Mouse (Mus musculus): Measurements from ENCODE around the gene Ccna2.
"Not testable (repeated sequence)": the region's sequence is repeated elsewhere in the genome, so short reads cannot be mapped to it uniquely, and the experiment has no call there.

Ccna2 gene

GRCm38 (mm10) chr3:36571827-36572378, at the start of gene Ccna2:
Gene Ccna2 (minus strand): TSS chr3:36572150.
- peak; percentile 99 for DNase-seq

- DNase-seq, result peak; percentile 85
Measured at GRCm38 (mm10) chr3:36618181-36618580, 46.2 kb upstream of the Ccna2 start.

GRCm38 (mm10) chr3:36613908-36614255, 41.9 kb upstream of the Ccna2 start:
- DNase-seq, result peak; percentile 10

GRCm38 (mm10) chr3:36613202-36613907, 41.4 kb upstream of the Ccna2 start, which contains the start of gene Bbs7:
Gene Bbs7 (minus strand): TSS chr3:36613477.
- peak; percentile 99 for DNase-seq

DNA sequence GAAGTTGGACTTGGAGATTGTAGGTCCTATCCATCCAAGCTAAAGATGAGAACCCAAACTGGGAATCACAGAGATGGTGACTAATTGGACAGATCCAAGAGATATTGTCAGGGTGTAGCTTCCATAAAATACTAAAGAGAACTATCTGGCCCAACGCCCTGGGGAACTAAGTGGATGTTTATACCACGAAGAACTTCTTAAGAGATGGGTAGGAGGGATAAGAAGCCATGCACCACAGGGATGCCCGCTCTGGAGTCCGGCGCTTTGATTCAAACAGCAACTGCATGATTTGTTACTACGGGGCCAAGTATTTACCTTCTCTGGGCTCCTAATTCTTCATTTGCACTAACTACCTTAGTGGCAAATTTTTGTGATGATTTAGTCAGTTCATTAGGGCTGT, 40.7 kb upstream of the Ccna2 start:
- DNase-seq, result no peak

DNA sequence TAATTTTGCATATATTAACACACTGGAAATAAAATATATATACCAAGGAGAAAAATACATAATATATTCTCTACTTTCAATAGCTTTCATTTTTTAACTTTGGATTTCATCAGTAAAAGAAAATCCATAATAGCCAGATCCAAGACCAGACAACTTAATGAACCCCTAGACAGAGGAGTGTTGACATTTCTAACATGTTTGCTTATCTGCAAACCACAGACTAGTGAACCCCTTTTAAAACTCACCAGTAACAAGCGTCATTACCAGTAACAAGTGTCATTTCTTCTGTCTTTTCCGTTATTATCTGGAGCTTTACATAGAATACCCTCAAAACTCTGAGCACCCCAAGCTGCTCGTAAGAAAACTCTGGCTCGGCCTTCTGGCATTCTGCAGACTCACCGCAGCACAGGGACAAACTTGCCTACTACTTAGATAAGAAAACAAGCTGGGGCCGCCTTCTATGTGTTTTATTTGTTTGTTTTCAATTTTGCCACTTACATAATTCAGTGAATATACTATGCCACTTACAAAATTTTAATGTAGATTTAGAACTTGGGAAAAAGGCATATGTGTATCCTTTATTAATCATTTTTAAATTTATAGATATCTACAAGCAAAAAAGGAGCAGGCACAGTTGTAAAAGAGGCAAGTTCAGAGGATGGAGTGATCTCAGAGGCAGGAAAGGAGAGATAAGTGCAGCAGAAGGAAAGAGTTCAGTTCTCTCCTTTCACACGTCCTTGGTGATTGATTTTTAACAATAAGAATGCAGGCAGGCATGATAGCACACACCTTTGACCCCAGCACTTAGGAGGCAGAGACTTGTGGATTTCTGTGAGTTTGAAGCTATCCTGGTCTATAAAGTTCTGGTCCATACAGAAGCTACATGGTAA, 34.2 kb upstream of the Ccna2 start:
- DNase-seq, result no peak

- DNase-seq, result not testable (repeated sequence)
Measured at GRCm38 (mm10) chr3:36599773-36600172, 27.8 kb upstream of the Ccna2 start.

- DNase-seq, result no peak
Measured at GRCm38 (mm10) chr3:36598811-36599210, 26.9 kb upstream of the Ccna2 start.

- no peak for DNase-seq
Measured at GRCm38 (mm10) chr3:36571361-36571826, 556 bp downstream of the Ccna2 start.

DNA sequence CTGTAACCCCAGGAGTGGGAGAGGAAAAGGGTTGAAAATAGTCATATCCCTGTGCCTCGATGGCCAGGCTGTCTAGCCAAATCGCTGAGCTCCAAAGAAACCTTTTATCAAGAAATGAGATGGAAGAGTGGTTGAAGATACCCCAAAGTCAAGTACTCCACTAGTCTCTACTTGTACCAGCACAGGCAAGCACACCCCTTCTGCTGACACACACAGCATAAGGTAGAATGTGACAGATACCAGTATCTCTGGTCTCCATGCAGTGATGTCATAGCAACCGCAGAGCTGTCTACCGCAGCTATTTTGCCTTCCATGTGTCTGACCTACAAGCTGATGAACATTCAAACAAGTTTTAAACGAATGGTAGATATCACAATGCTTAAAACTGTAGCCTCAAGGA, 2.1 kb downstream of the Ccna2 start:
- DNase-seq, result no peak

- DNase-seq, result no peak
Measured at GRCm38 (mm10) chr3:36563666-36564065, 8.3 kb downstream of the Ccna2 start.

DNA sequence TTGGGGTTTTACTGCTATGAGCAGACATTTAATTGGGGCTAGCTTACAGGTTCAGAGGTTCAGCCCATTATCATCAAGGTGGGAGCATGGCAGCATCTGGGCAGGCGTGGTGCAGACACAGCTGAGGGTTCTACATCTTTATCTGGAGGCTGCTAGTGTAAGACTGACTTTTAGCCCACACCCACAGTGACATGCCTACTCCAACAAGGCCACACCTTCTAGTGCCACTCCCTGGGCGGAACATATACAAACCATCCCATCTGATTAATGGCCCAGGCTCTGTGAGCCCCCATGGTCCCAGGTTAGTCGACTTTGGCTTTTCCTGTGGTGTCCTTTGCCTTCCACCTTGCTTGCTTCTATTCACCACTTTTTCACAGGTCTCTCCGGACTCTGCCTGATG, 12.3 kb downstream of the Ccna2 start:
- no peak for DNase-seq

DNA sequence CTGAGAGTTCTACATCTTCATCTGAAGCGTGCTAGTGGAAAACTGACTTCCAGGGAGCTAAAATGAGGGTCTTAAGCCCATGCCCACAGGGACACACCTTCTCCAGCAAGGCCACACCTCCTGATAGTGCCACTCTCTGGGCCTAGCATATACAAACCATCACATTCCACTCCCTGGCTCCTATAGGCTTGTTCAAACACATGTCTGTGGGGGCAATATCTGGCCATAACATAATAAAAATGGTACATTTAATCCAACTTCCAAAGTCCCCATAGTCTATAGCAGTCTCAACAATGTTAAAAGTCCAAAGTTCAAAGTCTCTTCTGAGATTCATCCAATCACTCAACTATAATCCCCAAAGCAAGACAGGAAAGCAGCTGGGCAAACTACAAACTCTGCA, 14.3 kb downstream of the Ccna2 start:
- DNase-seq, result no peak

- peak; percentile 95 for DNase-seq
Measured at GRCm38 (mm10) chr3:36552406-36553047, 19.4 kb downstream of the Ccna2 start, which contains the start of gene Exosc9. Gene Exosc9 (plus strand): TSS chr3:36552606.

GRCm38 (mm10) chr3:36551851-36552384, 20.0 kb downstream of the Ccna2 start:
- DNase-seq, result no peak

DNA sequence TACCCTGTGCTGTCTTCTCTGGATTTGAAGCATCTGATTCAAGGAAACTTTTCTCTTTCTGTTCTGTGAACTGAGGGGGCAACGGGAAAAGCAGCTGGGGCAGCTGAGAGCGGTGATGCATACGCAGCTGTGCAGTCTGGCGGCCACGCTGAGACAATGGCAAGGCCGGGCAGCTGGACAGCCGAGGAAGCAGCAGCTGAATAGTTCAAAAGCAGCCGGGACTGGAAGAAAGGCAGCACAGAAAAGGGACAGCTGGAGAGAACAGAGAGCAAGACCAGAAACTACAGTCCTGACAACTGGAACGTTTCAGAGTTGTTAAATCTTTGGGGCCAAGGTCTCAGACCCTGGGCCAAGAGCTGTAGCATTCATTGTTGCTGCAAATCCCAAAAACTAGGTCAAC, 20.6 kb downstream of the Ccna2 start:
- peak; percentile 94 for DNase-seq

DNA sequence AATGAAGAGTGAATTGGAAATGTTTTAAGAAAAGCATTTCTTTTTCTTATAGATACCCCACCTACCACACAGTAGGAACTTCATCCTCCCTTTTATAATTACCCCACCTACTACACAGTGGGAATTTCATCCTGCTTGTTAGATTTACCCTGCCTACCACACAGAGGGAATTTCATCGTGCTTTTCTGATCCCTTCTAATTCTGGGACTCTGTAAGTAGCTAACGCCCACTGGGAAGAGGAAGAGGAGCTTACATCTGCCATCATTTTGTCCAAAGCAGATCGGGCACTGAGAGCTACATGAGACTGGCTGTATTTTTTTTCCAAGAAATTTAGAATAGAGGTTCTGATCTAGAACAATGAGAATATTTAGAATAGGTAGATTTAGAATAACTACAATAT, 27.0 kb downstream of the Ccna2 start:
- no peak for DNase-seq

- DNase-seq, result no peak
Measured at GRCm38 (mm10) chr3:36541399-36541798, 30.6 kb downstream of the Ccna2 start.

DNA sequence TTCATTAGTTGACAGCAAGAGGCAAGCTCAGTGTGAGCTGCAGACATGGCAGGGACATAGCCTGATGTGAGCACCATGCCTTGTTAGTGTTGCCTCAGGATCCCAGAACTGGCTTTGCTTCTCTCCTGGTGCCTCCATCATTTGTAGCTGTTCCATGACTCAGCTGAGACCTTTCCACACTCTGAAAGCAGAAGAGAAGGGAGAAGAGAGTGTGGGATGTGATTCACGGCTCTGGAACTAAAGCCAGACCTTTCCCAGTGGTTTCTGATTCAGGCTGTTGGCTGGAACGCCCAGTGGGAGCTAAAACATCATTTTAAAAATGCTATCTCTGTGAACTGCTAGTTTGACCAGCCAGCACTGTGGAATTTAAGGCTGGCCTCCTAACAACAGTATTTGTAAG, 31.2 kb downstream of the Ccna2 start:
- no peak for DNase-seq

- DNase-seq, result no peak
Measured at GRCm38 (mm10) chr3:36537701-36538470, 34.1 kb downstream of the Ccna2 start.

DNA sequence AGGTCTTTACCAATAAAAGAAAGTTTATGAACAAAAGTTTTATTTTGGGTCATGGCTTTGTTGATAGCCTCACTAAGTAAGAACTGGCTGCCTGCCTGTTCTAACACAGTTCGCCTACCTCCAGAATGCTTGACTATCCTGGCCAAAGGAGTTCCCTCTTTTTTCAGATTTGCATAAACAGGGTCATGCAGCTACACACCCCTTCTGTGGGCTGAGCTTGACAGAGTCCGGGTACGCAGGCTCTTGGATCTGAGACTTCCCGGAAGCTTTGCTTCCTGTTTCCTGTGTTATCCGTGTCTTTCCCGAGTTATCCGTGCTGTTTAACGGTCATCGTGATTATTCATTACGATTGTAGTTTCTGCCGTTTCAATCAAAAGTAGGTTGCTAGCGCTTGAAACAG, 35.9 kb downstream of the Ccna2 start:
- DNase-seq, result no peak

- no peak for DNase-seq
Measured at GRCm38 (mm10) chr3:36533201-36533672, 38.7 kb downstream of the Ccna2 start.

All from retina, postnatal 1 day (tissue).